Mouse (Mus musculus): ENCODE measurements around the gene Pax7. TPM values are rescaled to one million over a fixed set of nuclear protein-coding genes. Genes with fewer than 3 reads are reported as not detected.

Gene Pax7
- polyA plus RNA-seq, 1 experiment from 2014 or later = 0.39 TPM

DNA sequence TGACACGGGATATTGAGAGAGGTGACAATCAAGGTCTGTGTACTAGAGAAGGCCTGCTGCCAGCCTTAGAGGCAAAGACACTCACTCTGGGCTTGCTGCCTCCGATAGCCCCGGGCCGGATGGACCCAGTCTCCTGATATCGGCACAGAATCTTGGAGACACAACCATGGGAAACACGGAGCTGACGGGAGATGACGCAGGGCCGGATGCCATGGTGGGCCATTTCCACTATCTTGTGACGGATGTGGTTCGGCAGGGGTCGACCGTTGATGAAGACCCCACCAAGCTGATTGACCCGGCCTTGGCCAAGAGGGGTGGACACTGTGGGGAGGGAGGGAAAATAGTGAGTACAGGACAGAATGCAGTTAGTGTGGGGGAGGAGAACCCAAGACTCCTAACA is 3.3 kb downstream of the Pax7 start:
- WGBS = 12% methylated on average over 14 of the region's 14 CpGs
- Histone ChIP-seq H3K4me3 (no peak overlapping the region), H3K36me3 (no peaks in the 10 kb centered on the region), H3K27me3 (peaks cover 85% of the 10 kb centered on the region), H3K9me3 (no peaks in the 10 kb centered on the region), H3K27ac (replicated peaks) (no peak overlapping the region), H3K4me1 (replicated peaks) (peaks cover 29% of the 10 kb centered on the region), H3K4me2 (no peak overlapping the region; the same call in 1 of the 2 replicates), H3K9ac (no peak overlapping the region)
- ATAC-seq (ENCODE audit: low FRiP score, low read depth) = no peak

DNA sequence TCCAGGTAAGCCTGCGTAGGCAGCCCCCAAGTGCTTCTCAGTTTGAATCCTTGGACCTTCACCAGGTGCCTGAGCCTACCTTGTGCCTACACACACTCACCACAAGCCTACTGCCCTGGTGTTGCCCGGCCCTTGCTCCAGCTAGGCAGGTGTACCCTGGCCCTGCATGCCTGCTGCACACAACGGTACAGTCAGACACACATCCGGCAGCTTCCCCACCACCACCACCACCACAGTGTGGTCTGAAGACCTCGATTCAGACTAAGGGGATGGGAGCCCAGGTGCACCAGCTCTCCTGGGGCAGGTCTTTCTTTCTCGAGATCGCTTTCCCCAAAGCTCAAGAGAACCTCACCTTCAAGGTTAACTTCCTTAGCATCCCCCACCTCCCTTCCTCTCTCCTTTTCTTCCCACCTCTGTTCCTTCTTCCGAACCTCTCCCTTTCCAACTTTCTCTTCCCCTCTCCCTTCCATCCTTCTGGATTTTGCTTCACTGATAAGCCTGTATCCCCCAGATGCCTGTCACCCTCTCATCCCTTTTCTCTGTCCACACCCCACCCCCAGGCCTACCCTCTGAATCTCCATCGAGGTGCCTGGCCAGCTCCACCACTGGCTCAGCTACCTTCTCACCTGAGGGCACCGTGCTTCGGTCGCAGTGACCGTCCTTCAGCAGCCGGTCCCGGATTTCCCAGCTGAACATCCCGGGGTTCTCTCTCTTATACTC is 4.3 kb downstream of the Pax7 start:
- Histone ChIP-seq H3K4me1 (replicated peaks) (peaks cover 30% of the 10 kb centered on the region), H3K27me3 (peaks cover 83% of the 10 kb centered on the region), H3K9ac (no peak overlapping the region), H3K9me3 (no peaks in the 10 kb centered on the region), H3K4me3 (no peak overlapping the region), H3K36me3 (no peaks in the 10 kb centered on the region), H3K4me2 (no peak overlapping the region), H3K27ac (replicated peaks) (no peak overlapping the region)
- 21% methylated on average over 16 of the region's 16 CpGs for WGBS
- ATAC-seq (ENCODE audit: low FRiP score, low read depth) = no peak

DNA sequence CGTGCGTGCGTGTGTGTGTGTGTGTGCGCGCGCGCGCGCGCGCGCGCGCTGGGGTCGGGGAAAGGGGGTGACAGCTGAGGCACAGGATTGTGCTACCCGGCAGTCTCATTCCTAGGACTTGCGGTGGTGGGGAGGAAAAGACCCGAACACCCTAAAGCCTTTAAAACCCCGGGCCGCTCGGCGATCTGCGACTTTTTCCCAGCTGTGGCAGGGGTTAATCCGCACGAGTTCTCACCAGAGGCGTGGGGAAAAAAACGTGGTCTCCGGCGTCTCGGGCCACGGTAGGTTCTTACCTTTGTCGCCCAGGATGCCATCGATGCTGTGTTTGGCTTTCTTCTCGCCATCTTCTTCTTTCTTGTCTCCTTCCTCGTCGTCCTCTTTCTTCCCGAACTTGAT is 5.0 kb downstream of the Pax7 start:
- H3K36me3 ChIP-seq = no peaks in the 10 kb centered on the region
- no peak for ATAC-seq (ENCODE audit: low FRiP score, low read depth)
- H3K9me3 ChIP-seq = no peaks in the 10 kb centered on the region
- H3K4me1 ChIP-seq (replicated peaks) = peaks cover 36% of the 10 kb centered on the region
- H3K4me3 ChIP-seq = peak overlapping the region; percentile 21
- peaks cover 79% of the 10 kb centered on the region for H3K27me3 ChIP-seq
- H3K4me2 ChIP-seq = peak overlapping the region; percentile 44
- no peak overlapping the region for H3K27ac ChIP-seq (replicated peaks)
- no peak overlapping the region for H3K9ac ChIP-seq
- 2% methylated on average over 37 of the region's 37 CpGs for WGBS

DNA sequence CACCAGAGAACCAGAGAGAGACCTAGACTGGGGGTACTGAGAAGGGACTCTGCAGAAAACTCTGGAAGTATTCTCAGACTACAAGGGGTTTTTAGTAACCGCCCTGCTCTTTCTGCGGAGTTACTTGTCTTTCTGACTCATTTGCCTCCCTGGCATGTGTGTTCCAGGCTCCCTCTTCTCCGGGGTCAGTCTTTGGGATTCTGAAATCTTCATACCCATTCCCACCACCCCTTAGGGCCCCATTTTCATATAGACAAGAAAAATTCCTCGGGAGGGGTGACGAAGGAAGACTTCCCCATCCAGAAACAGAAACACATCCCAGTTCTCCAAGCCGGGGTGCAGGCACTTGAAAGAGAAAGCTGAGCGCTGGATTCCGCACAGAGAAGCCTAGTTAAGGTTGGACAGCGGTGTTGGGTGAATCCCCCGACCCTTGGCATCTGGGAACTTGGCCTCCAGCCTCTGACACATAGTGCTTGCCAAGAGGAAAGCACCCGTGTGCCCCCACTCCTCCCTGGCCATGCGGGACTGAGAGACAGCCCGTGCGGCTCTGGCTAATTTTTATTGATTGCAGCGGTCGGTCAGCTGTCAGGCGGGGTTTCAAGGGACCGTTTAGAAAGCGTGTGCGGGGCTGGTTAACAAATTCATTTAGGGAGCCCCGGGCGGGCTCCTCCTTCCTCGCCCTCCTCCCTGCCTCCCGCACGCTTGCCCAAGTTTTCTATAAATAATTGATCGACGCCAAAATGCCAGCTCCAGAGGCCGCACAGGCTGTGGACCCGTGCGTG is 5.6 kb downstream of the Pax7 start:
- Histone ChIP-seq H3K4me3 (peak overlapping the region; percentile 21), H3K27me3 (peaks cover 82% of the 10 kb centered on the region), H3K9me3 (no peaks in the 10 kb centered on the region), H3K4me2 (peak overlapping the region; percentile 44), H3K4me1 (replicated peaks) (peaks cover 31% of the 10 kb centered on the region), H3K27ac (replicated peaks) (no peak overlapping the region), H3K9ac (no peak overlapping the region), H3K36me3 (no peaks in the 10 kb centered on the region)
- 5% methylated on average over 30 of the region's 30 CpGs for WGBS
- no peak for ATAC-seq (ENCODE audit: low FRiP score, low read depth)

DNA sequence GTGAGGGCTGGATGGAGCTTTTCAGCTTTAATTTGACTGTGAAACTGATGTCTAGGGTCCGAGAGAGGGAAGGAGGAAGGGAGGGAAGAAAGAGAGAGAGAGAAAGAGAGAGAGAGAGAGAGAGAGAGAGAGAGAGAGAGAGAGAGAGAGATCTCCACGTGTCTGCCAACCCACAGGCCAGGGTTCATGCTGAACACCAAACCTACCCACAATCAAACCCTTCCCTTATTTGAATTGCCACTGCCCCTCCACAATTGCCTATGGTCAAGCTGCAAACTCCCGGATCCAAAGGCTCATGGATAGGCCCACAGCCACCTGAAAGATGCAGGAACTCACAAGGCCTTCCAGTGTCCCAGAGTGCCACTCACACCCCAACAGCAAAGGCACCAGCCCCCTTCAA is 7.1 kb downstream of the Pax7 start:
- H3K4me2 ChIP-seq = no peak overlapping the region

DNA sequence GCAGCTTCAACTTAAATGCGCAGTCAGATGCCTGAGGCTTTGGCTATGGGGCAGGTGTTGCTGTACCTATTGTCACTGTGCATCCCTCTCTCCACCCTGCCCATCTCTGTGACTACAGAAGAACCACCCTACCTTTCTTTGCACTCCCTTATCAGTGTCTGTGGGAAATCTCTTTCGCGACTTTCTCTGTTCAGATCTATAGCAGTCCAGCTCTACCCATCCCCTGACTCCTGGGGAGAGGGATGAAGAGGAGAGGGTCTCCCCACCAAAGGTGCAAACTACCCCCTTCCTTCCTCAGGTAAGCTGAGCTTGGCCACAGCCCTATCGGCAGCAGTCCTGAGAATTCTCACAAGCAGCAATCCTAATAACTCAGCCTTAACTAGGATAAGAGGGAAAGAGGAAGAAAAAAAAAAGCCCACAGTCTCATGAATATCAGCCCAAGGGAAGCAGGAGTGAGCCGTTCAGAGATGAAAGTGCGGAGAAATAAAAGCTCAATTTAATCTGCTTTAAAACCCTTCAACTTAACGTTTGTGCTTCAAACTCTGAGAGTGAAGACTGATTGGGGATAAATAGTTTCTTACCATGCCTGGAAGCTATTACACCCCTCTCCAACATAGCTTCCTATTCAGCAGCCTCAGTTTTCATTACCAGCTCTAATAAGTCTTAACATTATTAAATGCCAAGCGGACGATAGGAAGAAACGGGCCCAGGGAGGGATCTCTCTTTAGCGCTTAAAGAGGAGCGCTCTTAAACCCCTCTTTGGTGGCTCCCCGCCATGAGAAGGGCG is 7.8 kb downstream of the Pax7 start:
- no peak overlapping the region for H3K4me2 ChIP-seq
- no peaks in the 10 kb centered on the region for H3K36me3 ChIP-seq
- no peak overlapping the region for H3K27ac ChIP-seq (replicated peaks)
- H3K9me3 ChIP-seq = no peaks in the 10 kb centered on the region
- 10% methylated on average over 14 of the region's 14 CpGs for WGBS
- H3K4me3 ChIP-seq = no peak overlapping the region
- no peak overlapping the region for H3K9ac ChIP-seq
- H3K27me3 ChIP-seq = peaks cover 84% of the 10 kb centered on the region
- peaks cover 30% of the 10 kb centered on the region for H3K4me1 ChIP-seq (replicated peaks)
- ATAC-seq (ENCODE audit: low FRiP score, low read depth) = no peak

More for the DNA sequence above, 7.1 kb downstream of the Pax7 start:
- no peak overlapping the region for H3K27ac ChIP-seq (replicated peaks)
- no peak overlapping the region for H3K4me3 ChIP-seq
- peaks cover 26% of the 10 kb centered on the region for H3K4me1 ChIP-seq (replicated peaks)
- no peak overlapping the region for H3K9ac ChIP-seq
- no peaks in the 10 kb centered on the region for H3K36me3 ChIP-seq
- 9% methylated on average over 3 of the region's 3 CpGs for WGBS
- no peaks in the 10 kb centered on the region for H3K9me3 ChIP-seq
- no peak for ATAC-seq (ENCODE audit: low FRiP score, low read depth)
- H3K27me3 ChIP-seq = peaks cover 85% of the 10 kb centered on the region

DNA sequence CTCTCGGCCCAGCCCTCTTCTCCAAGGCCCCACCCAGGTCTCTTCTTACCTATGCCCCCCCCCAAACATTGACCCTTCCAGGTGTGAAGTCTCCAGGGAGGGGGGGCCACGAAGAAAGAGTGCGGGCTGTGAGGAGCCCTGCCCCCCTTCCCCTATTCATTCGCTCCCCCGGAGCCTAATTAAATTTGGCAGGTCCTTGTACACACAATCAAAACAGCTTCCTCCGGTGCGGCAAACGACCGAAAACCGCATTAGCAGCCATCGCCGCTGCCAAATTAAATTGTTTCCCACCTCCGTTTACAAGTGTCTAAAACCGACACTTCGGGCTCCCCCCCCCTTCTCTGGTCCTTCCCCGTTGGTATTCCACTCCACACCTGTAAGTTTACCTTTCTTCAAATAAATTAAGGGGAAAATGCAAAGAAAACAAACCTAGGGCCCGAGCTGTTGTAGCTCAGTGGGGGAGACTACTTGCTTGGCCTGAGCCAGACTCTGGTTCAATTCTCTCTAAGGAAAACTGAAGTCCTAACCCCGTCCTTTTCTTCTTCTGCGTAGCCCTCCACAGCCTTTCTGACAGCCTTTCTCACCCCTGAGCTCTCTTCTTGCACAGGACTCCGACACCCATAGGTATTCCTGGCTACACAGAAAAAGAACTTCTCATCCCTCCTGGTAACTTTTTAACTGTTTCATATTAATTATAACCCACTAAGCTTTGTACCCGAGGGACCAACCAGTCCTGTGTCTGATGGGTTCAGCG is 8.6 kb downstream of the Pax7 start:
- H3K36me3 ChIP-seq = no peaks in the 10 kb centered on the region
- H3K9me3 ChIP-seq = no peaks in the 10 kb centered on the region
- no peak overlapping the region for H3K4me2 ChIP-seq
- peaks cover 30% of the 10 kb centered on the region for H3K4me1 ChIP-seq (replicated peaks)
- H3K9ac ChIP-seq = no peak overlapping the region
- H3K4me3 ChIP-seq = no peak overlapping the region
- no peak overlapping the region for H3K27ac ChIP-seq (replicated peaks)
- WGBS = 4% methylated on average over 22 of the region's 22 CpGs
- ATAC-seq (ENCODE audit: low FRiP score, low read depth) = no peak
- H3K27me3 ChIP-seq = peaks cover 83% of the 10 kb centered on the region

DNA sequence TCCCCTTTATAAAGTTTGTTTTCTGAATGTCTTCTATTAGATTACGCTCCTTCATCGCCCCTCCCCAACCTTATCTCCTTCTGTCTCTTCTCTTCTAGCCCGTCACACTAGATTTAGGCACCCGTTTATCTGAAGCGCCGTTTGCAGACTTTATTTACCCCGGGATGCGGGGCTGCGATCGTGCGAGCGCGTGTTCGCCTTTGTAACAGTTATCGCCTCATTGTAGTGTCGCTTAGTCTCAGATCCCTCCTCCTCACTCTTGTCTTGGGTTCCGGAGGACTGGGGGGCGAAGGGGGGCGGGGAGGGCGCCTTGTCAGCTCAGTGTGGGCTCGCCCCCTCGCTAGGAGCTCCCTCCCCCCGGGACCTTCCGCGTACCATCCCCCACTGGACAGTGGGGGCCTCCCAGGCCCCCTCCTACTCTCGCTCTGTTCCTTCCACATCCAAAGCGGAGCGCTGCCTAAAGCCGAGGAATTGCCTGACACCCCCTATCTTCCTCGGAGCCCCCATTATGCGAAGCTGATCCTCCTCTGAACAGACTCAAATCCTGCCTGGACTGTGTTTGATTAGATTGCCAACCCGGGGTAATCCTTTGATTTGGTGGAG is 9.4 kb downstream of the Pax7 start:
- H3K4me3 ChIP-seq = no peak overlapping the region
- no peak overlapping the region for H3K9ac ChIP-seq
- no peaks in the 10 kb centered on the region for H3K36me3 ChIP-seq
- H3K4me2 ChIP-seq = peak overlapping the region; percentile 36
- peaks cover 30% of the 10 kb centered on the region for H3K4me1 ChIP-seq (replicated peaks)
- no peak for ATAC-seq (ENCODE audit: low FRiP score, low read depth)
- peaks cover 81% of the 10 kb centered on the region for H3K27me3 ChIP-seq
- WGBS = under 1% methylated on average over 32 of the region's 32 CpGs
- no peaks in the 10 kb centered on the region for H3K9me3 ChIP-seq
- no peak overlapping the region for H3K27ac ChIP-seq (replicated peaks)

DNA sequence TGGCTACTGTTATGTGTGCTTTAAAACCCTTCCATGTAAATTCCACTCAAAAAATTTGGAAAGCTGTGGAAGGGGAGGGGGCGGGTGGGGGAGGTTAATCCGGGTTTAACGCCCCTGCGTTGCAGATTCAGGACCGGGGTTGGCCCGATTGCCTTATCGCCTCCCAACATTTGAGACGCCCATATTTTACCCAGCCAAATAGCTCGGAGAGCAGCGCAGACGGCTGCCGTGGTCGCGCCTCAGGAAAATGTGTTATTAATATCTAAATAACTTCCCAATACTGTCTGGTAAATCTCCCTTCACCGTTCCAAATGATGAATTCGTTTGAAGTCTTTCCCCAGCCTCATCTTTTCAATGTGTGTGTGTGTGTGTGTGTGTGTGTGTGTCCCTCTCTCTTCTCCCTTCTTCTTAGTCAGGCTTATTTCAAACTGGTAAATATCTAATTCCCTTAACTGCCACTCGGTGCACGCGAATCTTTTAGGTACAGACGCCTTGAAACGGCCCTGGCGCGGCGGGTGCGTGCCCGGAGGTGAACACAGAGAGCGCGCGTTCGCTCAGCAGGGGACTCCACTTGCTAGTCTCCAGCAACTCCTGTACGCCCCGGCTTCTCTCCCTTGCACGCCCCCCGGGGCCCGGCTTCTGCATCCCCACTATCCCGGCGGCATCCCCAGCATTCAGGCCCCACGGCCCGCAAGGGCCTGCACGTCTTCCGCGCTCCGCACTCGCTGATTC is 10.0 kb downstream of the Pax7 start:
- Histone ChIP-seq H3K9me3 (no peaks in the 10 kb centered on the region), H3K9ac (no peak overlapping the region), H3K4me1 (replicated peaks) (peaks cover 30% of the 10 kb centered on the region), H3K4me2 (peak overlapping the region; percentile 36), H3K27me3 (peaks cover 80% of the 10 kb centered on the region), H3K27ac (replicated peaks) (no peak overlapping the region), H3K4me3 (no peak overlapping the region), H3K36me3 (no peaks in the 10 kb centered on the region)
- 1% methylated on average over 44 of the region's 44 CpGs for WGBS
- no peak for ATAC-seq (ENCODE audit: low FRiP score, low read depth)

DNA sequence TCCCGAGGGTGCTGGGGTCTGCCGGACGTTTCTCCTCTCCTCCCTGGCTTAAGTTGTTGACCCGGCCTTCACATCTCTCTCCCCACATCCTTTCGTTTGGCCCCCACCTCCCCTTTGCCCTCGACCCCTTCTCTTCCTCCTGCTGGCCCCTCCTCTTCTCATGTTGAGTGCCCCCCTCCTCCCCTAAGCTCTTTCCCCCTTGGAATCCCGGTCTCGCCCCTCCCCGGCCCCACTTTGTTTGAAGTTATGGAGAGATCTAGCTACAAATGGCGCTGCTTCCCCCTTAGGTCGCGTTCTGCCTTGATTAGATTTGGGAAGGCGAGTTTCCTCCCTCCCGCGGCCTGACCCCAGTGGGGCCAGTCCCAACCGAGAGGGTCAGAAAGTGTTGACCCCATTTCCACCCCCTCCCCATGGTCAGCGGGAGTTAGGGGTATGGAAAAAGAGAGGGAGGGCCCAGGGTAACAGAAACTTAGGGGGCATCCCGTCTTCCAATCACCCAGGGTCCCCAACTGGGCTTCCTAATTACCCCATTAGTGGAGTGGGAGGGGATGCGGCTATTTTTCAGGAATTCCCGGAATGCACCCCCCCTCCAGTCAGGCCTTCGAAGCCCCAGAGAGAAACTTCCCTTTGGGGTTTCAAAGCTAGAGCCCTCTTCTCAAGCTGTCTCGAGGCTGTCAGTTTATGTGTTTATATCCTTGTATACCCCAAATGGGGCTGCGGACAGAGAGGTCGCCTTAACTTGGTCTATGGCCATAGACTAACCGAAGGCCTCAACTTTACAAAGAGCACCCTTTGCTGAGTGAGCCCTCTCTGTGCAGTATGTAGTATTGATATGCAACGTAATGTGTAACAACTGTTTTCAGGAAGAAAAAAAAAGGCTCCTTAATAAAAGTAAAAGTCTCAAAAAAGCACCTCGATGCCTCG is 10.9 kb downstream of the Pax7 start:
- Histone ChIP-seq H3K9me3 (no peaks in the 10 kb centered on the region), H3K27me3 (peaks cover 79% of the 10 kb centered on the region), H3K4me2 (peak overlapping the region; percentile 56; the same call in 1 of the 2 replicates), H3K9ac (no peak overlapping the region), H3K27ac (replicated peaks) (no peak overlapping the region), H3K4me1 (replicated peaks) (peaks cover 25% of the 10 kb centered on the region), H3K36me3 (no peaks in the 10 kb centered on the region), H3K4me3 (no peak overlapping the region)
- no peak for ATAC-seq (ENCODE audit: low FRiP score, low read depth)
- 4% methylated on average over 28 of the region's 28 CpGs for WGBS
